Mouse (Mus musculus): ENCODE data around the gene Dusp2.
A peak's percentile ranks its signal among the peaks of the same experiment; 100 is the strongest.

The Dusp2 gene

GRCm38 (mm10) chr2:127367126-127367820 lies 31.3 kb downstream of the Dusp2 start:
- DNase-seq (ENCODE audit: low spot score), result no peak

GRCm38 (mm10) chr2:127369703-127370376 lies 33.9 kb downstream of the Dusp2 start:
- DNase-seq (ENCODE audit: low spot score), result no peak

GRCm38 (mm10) chr2:127370561-127371483 lies 34.9 kb downstream of the Dusp2 start:
- no peak for DNase-seq (ENCODE audit: low spot score)

GRCm38 (mm10) chr2:127371484-127371861 lies 35.5 kb downstream of the Dusp2 start:
- DNase-seq (ENCODE audit: low spot score), result no peak

- no peak for DNase-seq (ENCODE audit: low spot score)
Measured at GRCm38 (mm10) chr2:127372082-127372481, 36.1 kb downstream of the Dusp2 start.

- DNase-seq (ENCODE audit: low spot score), result no peak
Measured at GRCm38 (mm10) chr2:127374131-127374530, 38.2 kb downstream of the Dusp2 start.

GRCm38 (mm10) chr2:127375087-127375486 lies 39.1 kb downstream of the Dusp2 start:
- DNase-seq (ENCODE audit: low spot score), result no peak

GRCm38 (mm10) chr2:127375759-127376341 lies 39.9 kb downstream of the Dusp2 start:
- DNase-seq (ENCODE audit: low spot score), result peak; percentile 58

- no peak for DNase-seq (ENCODE audit: low spot score)
Measured at GRCm38 (mm10) chr2:127376423-127377051, 40.6 kb downstream of the Dusp2 start.

- DNase-seq (ENCODE audit: low spot score), result peak; percentile 44
Measured at GRCm38 (mm10) chr2:127377942-127378610, 42.1 kb downstream of the Dusp2 start.

GRCm38 (mm10) chr2:127378611-127378990 lies 42.6 kb downstream of the Dusp2 start:
- no peak for DNase-seq (ENCODE audit: low spot score)

- no peak for DNase-seq (ENCODE audit: low spot score)
Measured at GRCm38 (mm10) chr2:127379250-127379649, 43.3 kb downstream of the Dusp2 start.

GRCm38 (mm10) chr2:127383881-127384280 lies 47.9 kb downstream of the Dusp2 start:
- no peak for DNase-seq (ENCODE audit: low spot score)

GRCm38 (mm10) chr2:127387521-127387920 lies 51.6 kb downstream of the Dusp2 start:
- no peak for DNase-seq (ENCODE audit: low spot score)

Measured in MN1 (cell line).